Mouse (Mus musculus): Measurements from ENCODE around the gene Hadh. TPM values are rescaled to one million over a fixed set of nuclear protein-coding genes. Genes with fewer than 3 reads are reported as not detected.

The Hadh gene
- total and polyA plus RNA-seq, 3 experiments, result 42.3 to 73.4 (median 46.9) TPM

DNA sequence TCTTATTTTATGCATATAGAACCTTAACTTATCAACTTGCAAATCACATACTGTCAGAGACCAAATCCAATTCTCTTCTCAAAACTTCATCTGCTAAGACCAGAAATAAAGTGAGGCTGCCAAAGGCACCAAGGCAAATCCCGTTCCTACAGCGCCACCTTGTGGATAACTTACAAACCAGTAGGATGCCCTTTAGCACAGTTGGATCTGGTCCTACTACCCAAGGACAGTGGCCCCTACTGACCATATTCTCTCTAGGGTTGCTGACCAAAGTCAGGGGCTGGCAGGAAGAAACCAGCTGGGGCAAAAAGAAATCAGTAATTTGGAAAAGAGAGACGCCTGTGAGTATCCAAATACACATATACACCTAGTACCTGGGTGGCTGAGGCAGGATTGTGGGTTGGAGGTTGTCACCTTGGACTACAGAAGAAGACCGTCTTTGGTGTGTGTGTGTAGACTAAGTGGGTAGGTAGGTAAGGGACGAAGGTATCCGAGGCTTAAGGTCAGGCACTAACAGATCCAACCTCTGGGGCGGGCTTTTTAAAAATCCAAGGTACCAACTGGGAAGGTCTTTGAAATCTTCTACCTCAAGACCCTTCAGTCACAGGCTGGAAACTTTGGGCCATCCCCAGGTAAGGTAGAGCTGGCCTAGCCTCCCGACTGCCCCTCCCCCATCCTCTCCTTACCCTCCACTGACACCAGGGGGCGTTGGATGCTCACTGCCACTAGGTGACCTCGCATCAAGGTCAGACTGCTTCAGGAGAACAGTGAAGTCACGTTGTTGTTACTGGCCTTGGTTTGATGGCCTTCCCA lies 25.9 kb downstream of the Hadh start (continued):
- no peak for TF ChIP-seq GABPA (IDR thresholded peaks at IDR 0.05; ENCODE audit: insufficient replicate concordance, low read depth, low read length)
- TF ChIP-seq MXI1 (IDR thresholded peaks at IDR 0.05; ENCODE audit: low read depth, low read length), result no peak
- TF ChIP-seq NELFE (IDR thresholded peaks at IDR 0.05; ENCODE audit: low read depth, low read length), result no peak
- no peak for TF ChIP-seq MAZ (IDR thresholded peaks at IDR 0.05; ENCODE audit: low read depth, low read length)
- no peak for TF ChIP-seq MAFK (IDR thresholded peaks at IDR 0.05; ENCODE audit: insufficient replicate concordance, low read length)

DNA sequence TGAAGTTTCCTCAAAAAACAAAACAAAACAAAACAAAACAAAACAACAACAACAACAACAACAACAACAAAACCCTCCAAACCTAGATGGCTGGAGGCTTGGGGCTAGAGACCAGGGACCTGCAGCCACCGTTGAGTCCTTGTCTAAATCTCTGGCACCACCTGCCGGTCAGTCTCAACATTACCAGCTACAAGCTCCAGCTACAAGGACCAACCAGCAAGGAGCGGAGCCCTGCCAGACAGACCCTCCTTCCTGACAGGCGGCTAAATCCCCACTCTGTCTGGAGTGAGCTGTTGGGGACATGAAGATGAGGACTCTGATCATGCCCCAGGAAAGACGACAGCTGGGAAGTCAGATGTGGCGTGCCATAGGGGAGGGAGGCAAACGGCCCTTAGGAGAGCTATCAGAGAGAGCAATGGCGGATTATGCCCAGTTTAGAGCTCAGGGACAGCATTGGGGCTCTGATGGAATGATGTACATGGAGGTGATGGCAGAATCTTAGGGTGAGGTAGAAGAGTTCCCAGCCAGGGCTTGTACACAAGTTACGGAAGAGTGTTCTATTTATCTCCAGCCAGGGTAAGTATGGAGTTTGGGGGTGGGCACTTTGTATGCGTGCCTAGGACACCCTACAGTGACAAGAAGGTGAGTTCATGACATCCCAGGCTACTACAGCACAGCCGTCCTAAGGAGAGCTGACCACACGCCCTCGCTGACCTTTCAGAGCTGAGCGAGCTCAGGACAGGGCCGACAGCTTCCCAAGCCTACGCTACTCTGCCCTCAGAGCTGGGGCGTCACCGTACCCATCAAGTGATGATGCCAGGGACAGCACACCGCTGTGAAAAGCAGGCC lies 33.9 kb downstream of the Hadh start:
- in situ Hi-C loops (cut with MboI; ENCODE audit: low pct_ligation_motif_present, low pct_unique_long_range_greater_than_20kb, low sequenced_read_pairs) (loop anchor here (10.0 kb wide), 1 partner anchor 343 kb away; no protein-coding TSS in a partner anchor), dilution Hi-C loops (cut with MboI; ENCODE audit: extremely low pct_ligation_motif_present, extremely low pct_unique_long_range_greater_than_20kb, low sequenced_read_pairs) (no loop called here)
- Histone ChIP-seq H3K4me2 (ENCODE audit: insufficient read depth, low read depth, poor library complexity, severe bottlenecking) (no peak overlapping the region), H3K27ac (ENCODE audit: insufficient read depth, low read depth) (no peak overlapping the region), H3K79me2 (replicated peaks; ENCODE audit: control insufficient read depth, extremely low read depth, insufficient read depth, poor library complexity, severe bottlenecking) (no peaks in the 10 kb centered on the region), H3K36me3 (replicated peaks in 1 of 2; ENCODE audit: control insufficient read depth in 1 of 2, insufficient read depth in 1 of 2, low read length in 1 of 2) (peaks cover 8 to 76% of the 10 kb centered on the region in 2 experiments), H3K4me1 (ENCODE audit: control insufficient read depth in 1 of 2, insufficient read depth in 2 of 2) (no peaks in the 10 kb centered on the region), H3K27me3 (replicated peaks) (no peaks in the 10 kb centered on the region), H3K9me3 (replicated peaks; ENCODE audit: low read length) (no peaks in the 10 kb centered on the region), H3K9ac (ENCODE audit: insufficient read depth, low read depth) (no peak overlapping the region), H3K4me3 (replicated peaks in 1 of 3; ENCODE audit: low read depth in 2 of 3, low read length in 2 of 3, poor library complexity in 1 of 3) (no peak overlapping the region)
- DNase-seq (ENCODE audit: extremely low read depth), result peak; percentile 76
- TF ChIP-seq EP300 (IDR thresholded peaks at IDR 0.05; ENCODE audit: low read length) (no peak), NRF1 (IDR thresholded peaks at IDR 0.05; ENCODE audit: low read depth, low read length) (no peak), CHD2 (IDR thresholded peaks at IDR 0.05; ENCODE audit: low read length) (no peak), SMC3 (IDR thresholded peaks at IDR 0.05; ENCODE audit: low read depth, low read length) (peak; percentile 97), UBTF (IDR thresholded peaks at IDR 0.05; ENCODE audit: low read depth, low read length) (no peak), MYC (IDR thresholded peaks at IDR 0.05; ENCODE audit: low read depth, low read length) (no peak), HCFC1 (IDR thresholded peaks at IDR 0.05; ENCODE audit: low read depth, low read length) (no peak), MAX (IDR thresholded peaks at IDR 0.05; ENCODE audit: low read length) (no peak), PAX5 (IDR thresholded peaks at IDR 0.05; ENCODE audit: low read length) (no peak), JUND (conservative IDR thresholded peaks at IDR 0.05; ENCODE audit: low read depth, low read length) (no peak), RAD21 (IDR thresholded peaks at IDR 0.05; ENCODE audit: low read depth, low read length) (peak; percentile 95), RCOR1 (conservative IDR thresholded peaks at IDR 0.05; ENCODE audit: low read depth, low read length) (no peak), ZNF384 (IDR thresholded peaks at IDR 0.05; ENCODE audit: low read depth, low read length) (no peak), SIN3A (IDR thresholded peaks at IDR 0.05; ENCODE audit: low read length) (no peak), GABPA (IDR thresholded peaks at IDR 0.05; ENCODE audit: insufficient replicate concordance, low read depth, low read length) (no peak), USF2 (conservative IDR thresholded peaks at IDR 0.05; ENCODE audit: low read depth, low read length) (no peak), POLR2AphosphoS2 (IDR thresholded peaks at IDR 0.05; ENCODE audit: low read depth, low read length) (no peak), POLR2A (IDR thresholded peaks at IDR 0.05; ENCODE audit: low read depth, low read length) (no peak), CTCF (conservative IDR thresholded peaks at IDR 0.05 in 1 of 2, IDR thresholded peaks at IDR 0.05 in 1 of 2; ENCODE audit: low read depth in 2 of 2, low read length in 2 of 2) (peak in 1 of 2 experiments; percentile 89; a peak in 3 of 4 replicates), ELF1 (IDR thresholded peaks at IDR 0.05; ENCODE audit: low read depth, low read length) (no peak), BHLHE40 (IDR thresholded peaks at IDR 0.05; ENCODE audit: low read depth, low read length) (no peak), TBP (conservative IDR thresholded peaks at IDR 0.05; ENCODE audit: low read depth, low read length) (no peak), MXI1 (IDR thresholded peaks at IDR 0.05; ENCODE audit: low read depth, low read length) (no peak), TCF12 (IDR thresholded peaks at IDR 0.05; ENCODE audit: low read depth, low read length) (no peak), IRF4 (IDR thresholded peaks at IDR 0.05; ENCODE audit: low read depth, low read length) (no peak), ZKSCAN1 (IDR thresholded peaks at IDR 0.05; ENCODE audit: borderline replicate concordance, low read depth, low read length) (no peak), ZC3H11A (IDR thresholded peaks at IDR 0.05; ENCODE audit: low read depth, low read length) (peak; percentile 87), ZMIZ1 (IDR thresholded peaks at IDR 0.05; ENCODE audit: low read depth, low read length) (no peak), NELFE (IDR thresholded peaks at IDR 0.05; ENCODE audit: low read depth, low read length) (no peak), CHD1 (IDR thresholded peaks at IDR 0.05; ENCODE audit: low read depth, low read length) (no peak), MAFK (IDR thresholded peaks at IDR 0.05; ENCODE audit: insufficient replicate concordance, low read length) (no peak), E2F4 (IDR thresholded peaks at IDR 0.05; ENCODE audit: insufficient replicate concordance, low read depth, low read length) (no peak), MEF2A (IDR thresholded peaks at IDR 0.05; ENCODE audit: borderline replicate concordance, low read depth, low read length) (0 out of 2 replicates have a peak, but pooled peaks have one; percentile 13)

Data from CH12.LX (cell line).